Mouse (Mus musculus) cerebellum, adult (tissue): ENCODE measurements around the gene Gfpt1.

Source experiments
- ATAC-seq: cut with Nextera tagmentation; 2 replicates; pipeline ENCODE4 v1.9.2; 2017; ENCODE audit warnings: mild to moderate bottlenecking, moderate library complexity, mixed read lengths; ENCODE audit not compliant: insufficient number of reproducible peaks, low FRiP score, low TSS enrichment

Gene Gfpt1

DNA sequence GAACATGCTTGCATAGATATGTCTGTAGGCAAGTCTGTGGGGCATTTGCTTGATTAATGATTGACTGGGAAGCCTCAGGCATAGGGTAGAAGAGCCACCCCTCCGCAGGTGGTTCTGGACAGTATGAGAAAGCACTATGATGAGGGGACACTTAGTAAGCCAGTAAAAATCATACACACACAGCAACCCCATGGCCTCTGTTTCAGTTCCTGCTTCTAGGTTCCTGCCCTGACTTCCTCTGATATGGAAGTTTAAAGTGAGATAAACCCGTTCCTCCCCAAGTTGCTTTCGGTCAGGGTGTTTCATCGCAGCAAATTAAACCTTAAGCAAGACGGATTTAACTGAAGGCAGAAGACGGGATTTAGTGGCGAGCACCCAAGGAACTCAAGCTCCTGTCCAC is 88.0 kb downstream of the Gfpt1 start:
- no peak for ATAC-seq

DNA sequence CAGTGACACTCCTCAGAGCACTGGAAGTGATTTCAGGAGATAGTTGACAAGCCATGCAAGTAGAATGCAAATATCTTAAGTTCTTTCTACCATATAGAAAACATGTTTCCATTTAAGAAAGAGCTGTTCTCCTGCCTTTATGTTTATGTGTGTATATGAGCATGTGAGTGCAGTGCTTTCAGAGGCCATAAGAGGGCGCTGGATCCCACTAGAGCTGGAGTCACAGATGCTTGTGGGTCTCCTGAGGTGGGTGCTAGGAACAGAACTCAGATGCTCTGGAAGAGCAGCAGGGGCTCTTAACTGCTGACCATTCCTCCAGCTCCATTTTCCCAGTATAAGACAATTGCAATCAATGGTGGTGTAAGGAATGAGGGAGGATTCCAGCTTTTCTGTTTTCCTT is 88.4 kb downstream of the Gfpt1 start:
- ATAC-seq = no peak

DNA sequence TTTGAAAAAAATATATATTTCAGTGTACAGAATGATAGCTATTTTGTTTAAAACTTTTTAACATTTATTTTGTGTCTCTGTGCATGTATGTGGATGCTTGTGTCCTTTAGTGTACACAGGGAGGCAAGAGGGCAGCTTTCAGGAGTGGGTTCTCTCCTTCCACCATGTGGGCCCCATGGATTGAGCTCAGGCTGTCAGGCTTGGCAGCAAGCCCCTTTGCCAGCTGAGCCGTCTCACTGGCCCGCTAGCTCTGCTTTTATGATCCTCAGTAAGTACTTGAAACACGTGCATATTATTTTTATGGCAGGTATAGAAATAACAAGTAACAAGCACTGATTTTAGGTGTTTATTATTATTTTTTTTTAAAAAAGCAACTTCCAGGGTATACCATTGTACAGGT is 90.9 kb downstream of the Gfpt1 start:
- ATAC-seq = no peak

DNA sequence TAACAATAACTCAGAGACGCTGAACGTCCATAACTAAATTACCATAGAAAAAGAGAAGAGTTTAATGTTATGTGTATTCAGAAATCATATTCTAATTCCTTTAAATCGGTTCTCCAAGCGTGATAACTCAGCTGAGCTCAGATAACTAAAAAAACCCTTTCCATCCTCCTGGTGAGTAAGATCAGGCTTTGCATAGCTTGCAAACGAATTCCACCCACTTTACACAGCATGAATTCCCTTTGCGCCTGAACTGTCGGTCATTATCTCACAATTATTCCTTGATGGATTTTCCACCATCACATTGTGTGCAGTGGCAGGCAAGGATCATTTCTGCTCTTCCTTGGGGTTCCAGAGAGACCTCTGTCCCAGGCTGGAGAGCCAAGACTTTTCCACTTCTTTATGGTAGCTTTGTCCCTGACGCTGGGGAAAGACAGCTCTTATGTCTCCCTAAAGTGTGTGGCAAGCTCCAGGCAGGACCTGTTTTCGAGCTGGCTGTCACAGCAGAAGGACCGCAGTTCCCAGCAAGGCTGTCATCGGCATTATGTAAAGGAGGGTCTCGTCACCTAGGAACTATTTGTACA is 91.4 kb downstream of the Gfpt1 start:
- no peak for ATAC-seq

DNA sequence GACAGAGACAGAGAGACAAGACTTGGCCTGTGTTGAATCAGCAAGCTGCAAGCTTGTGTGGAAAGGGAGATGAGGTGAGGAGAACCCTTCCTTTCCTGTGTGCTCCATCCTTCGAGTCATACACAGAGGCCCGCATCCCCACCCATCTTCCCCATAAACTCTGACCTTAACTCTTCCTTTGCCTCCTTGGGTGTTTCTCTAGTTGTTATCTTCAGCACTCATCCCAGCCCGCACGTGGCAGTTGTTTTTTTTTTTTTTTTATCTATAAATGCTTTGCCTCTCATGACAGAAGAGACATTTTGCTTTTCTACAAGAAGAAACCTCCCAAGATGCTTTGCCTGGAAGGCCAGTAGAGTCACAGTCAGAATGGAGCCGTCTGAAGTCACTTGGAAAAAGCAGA is 95.8 kb downstream of the Gfpt1 start:
- ATAC-seq = no peak

DNA sequence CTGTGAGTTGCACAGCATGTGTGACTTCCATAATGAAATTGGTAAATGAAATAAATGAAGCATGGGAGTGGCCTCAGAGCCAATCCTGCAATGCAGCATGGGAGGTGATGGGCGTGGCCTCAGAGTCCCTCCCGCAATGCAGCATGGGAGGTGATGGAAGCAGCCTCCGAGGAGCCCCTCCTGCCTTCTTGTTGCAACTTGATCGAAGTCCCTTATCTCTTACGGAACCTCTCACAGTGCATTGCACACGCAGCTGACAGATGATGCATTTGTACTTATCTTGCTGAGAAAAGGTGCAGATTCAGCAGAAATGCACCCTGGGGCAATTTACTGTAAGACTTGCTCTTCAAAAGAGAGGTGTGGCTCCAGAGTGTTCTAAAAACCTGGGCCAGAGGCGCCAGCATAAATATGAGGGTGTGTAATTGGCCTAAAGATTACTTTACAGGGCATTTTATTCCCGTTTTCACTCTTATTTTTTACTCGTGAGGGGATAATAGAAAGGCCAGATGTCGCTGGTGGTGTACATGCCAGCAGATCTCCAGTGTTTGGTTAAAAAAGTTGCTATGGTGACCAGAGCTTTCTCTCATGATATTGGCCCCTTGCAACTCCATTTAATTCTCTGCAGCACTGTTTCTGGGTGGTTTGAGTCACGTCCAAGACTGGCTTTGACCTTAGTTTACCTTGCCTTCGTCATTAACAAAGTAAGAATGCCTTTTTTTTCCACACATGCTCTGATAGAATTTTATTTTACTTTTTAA is 97.3 kb downstream of the Gfpt1 start:
- ATAC-seq = no peak
